Mouse (Mus musculus): Measurements from ENCODE around the gene Ankrd12. TPM values are rescaled to one million over a fixed set of nuclear protein-coding genes. Genes with fewer than 3 reads are reported as not detected.

Ankrd12 gene
- total and polyA plus RNA-seq, 3 experiments = 9.6 to 13.3 TPM; not detected in 1

DNA sequence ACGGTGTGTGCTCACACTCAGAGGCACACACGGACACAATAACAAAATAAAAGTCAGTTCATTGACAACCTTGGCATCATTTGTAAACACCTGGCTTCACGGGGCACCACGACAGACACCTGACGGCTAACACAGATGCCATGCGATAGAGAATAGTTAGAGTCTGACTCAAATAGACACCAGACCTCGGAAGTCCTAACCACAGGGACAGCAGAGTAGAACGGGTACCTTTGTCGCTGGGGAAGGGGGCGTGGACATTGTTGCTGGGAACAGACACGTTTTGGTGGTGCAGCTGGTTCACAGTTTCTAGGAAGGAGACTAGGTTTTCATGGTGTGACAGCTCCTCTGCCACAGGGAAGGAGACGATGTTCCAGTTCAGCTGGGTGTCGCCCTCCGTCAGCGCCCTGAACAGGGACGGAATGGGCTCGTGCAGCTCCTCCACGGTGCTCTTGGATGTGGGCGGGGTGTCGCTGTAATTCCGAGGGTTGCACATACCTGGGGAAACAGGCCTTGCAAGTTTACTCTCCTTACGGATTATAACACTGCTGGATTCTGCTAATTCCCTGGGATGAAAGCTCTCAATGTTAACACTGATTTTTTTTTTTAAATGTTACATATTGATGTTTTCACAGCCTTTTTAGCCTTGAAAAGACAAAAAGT, 147.4 kb downstream of the Ankrd12 start:
- Histone ChIP-seq H3K4me1 (ENCODE audit: control insufficient read depth in 1 of 2, insufficient read depth in 2 of 2, low read length in 2 of 2) (no peaks in the 10 kb centered on the region), H3K79me2 (ENCODE audit: control insufficient read depth, insufficient read depth, low read length, poor library complexity) (no peaks in the 10 kb centered on the region), H3K9ac (ENCODE audit: control insufficient read depth, low read depth, low read length, poor library complexity, severe bottlenecking) (no peak overlapping the region), H3K27me3 (ENCODE audit: control insufficient read depth in 1 of 2, insufficient read depth in 2 of 2, low read length in 2 of 2) (no peaks in the 10 kb centered on the region), H3K9me3 (replicated peaks; ENCODE audit: insufficient read depth, low read length) (no peaks in the 10 kb centered on the region), H3K4me3 (ENCODE audit: control insufficient read depth in 1 of 2, insufficient read depth in 1 of 2, low read depth in 2 of 2, low read length in 2 of 2) (no peak overlapping the region), H3K36me3 (ENCODE audit: control insufficient read depth in 1 of 2, insufficient read depth in 2 of 2, low read length in 2 of 2) (peaks cover 0 to 4% of the 10 kb centered on the region in 2 experiments; a peak in 1 of 4 replicates), H3K27ac (ENCODE audit: control insufficient read depth, low read depth, low read length) (no peak overlapping the region)
- DNase-seq (ENCODE audit: low read depth, low spot score) = no peak
- no peak for TF ChIP-seq MAX (IDR thresholded peaks at IDR 0.05; ENCODE audit: low read length)

DNA sequence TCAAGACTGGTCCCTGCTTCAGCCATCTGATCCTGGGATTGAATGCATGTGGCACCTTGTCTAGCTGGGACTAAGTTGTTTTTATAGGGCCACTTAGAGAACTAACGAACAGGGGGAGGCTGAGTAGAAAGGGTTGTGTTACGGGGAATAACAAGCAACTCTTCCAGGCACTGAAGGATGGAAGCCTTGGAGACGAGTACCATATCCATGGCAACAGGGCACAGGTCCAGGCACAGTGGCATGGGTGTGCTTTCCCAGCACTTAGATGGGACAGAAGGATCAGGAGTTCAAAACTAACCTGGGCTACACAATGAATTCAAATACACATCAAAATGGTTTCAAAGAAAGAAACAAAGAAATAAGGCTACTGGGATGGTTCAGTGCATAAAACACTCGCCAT, 149.8 kb downstream of the Ankrd12 start:
- no peak overlapping the region for H3K27ac ChIP-seq (ENCODE audit: control insufficient read depth, low read depth, low read length)

DNA sequence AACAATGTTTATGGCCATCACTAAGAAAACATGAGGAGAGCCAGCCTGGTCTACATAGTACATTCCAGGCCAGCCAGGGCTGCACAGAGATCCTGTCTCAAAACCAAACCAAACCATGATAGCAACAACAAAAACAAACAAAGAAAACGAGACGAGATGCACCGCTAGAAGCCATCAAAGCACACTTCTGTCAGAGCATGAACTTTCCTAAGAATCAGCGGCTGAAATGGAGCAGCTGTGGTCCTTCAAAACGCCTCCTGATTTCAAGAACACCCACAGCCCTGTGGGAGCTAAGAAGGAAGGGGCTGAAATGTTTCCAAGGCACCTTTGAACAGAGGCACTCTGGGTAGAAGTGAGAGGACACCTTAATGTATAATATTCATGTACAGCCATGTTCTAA, 152.7 kb downstream of the Ankrd12 start:
- TF ChIP-seq USF1 (IDR thresholded peaks at IDR 0.05; ENCODE audit: low read depth, low read length) = no peak
- no peak for TF ChIP-seq UBTF (IDR thresholded peaks at IDR 0.05; ENCODE audit: borderline replicate concordance, insufficient read depth, low read depth, low read length)
- no peak for TF ChIP-seq MAFK (IDR thresholded peaks at IDR 0.05; ENCODE audit: borderline replicate concordance, low read depth, low read length)
- TF ChIP-seq ZKSCAN1 (IDR thresholded peaks at IDR 0.05; ENCODE audit: low read depth, low read length) = no peak
- TF ChIP-seq GABPA (IDR thresholded peaks at IDR 0.05; ENCODE audit: low read depth, low read length) = no peak
- TF ChIP-seq MYB (IDR thresholded peaks at IDR 0.05; ENCODE audit: low read depth, low read length) = no peak
- TF ChIP-seq MAX (IDR thresholded peaks at IDR 0.05; ENCODE audit: low read length) = no peak
- no peak for TF ChIP-seq KAT2A (conservative IDR thresholded peaks at IDR 0.05; ENCODE audit: low read depth, low read length)
- no peak for TF ChIP-seq TAL1 (IDR thresholded peaks at IDR 0.05; ENCODE audit: low read length)
- no peak for TF ChIP-seq ETS1 (IDR thresholded peaks at IDR 0.05; ENCODE audit: low read depth, low read length)
- no peak overlapping the region for H3K4me3 ChIP-seq (ENCODE audit: control insufficient read depth in 1 of 2, insufficient read depth in 1 of 2, low read depth in 2 of 2, low read length in 2 of 2)
- H3K9ac ChIP-seq (ENCODE audit: control insufficient read depth, low read depth, low read length, poor library complexity, severe bottlenecking) = no peak overlapping the region
- H3K27me3 ChIP-seq (ENCODE audit: control insufficient read depth in 1 of 2, insufficient read depth in 2 of 2, low read length in 2 of 2) = no peaks in the 10 kb centered on the region
- H3K4me1 ChIP-seq (ENCODE audit: control insufficient read depth in 1 of 2, insufficient read depth in 2 of 2, low read length in 2 of 2) = peaks cover 0 to 8% of the 10 kb centered on the region in 2 experiments; a peak in 3 of 4 replicates
- no peaks in the 10 kb centered on the region for H3K79me2 ChIP-seq (ENCODE audit: control insufficient read depth, insufficient read depth, low read length, poor library complexity)
- DNase-seq (ENCODE audit: low read depth, low spot score) = no peak
- H3K27ac ChIP-seq (ENCODE audit: control insufficient read depth, low read depth, low read length) = no peak overlapping the region
- H3K36me3 ChIP-seq (ENCODE audit: control insufficient read depth in 1 of 2, insufficient read depth in 2 of 2, low read length in 2 of 2) = peaks cover 5 to 9% of the 10 kb centered on the region in 2 experiments; a peak in 3 of 4 replicates
- no peaks in the 10 kb centered on the region for H3K9me3 ChIP-seq (replicated peaks; ENCODE audit: insufficient read depth, low read length)

More for the DNA sequence above, 149.8 kb downstream of the Ankrd12 start:
- DNase-seq (ENCODE audit: low read depth, low spot score) = no peak
- Histone ChIP-seq H3K4me1 (ENCODE audit: control insufficient read depth in 1 of 2, insufficient read depth in 2 of 2, low read length in 2 of 2) (no peaks in the 10 kb centered on the region), H3K27me3 (ENCODE audit: control insufficient read depth in 1 of 2, insufficient read depth in 2 of 2, low read length in 2 of 2) (no peaks in the 10 kb centered on the region), H3K9ac (ENCODE audit: control insufficient read depth, low read depth, low read length, poor library complexity, severe bottlenecking) (no peak overlapping the region), H3K9me3 (replicated peaks; ENCODE audit: insufficient read depth, low read length) (no peaks in the 10 kb centered on the region), H3K4me3 (ENCODE audit: control insufficient read depth in 1 of 2, insufficient read depth in 1 of 2, low read depth in 2 of 2, low read length in 2 of 2) (no peak overlapping the region), H3K79me2 (ENCODE audit: control insufficient read depth, insufficient read depth, low read length, poor library complexity) (no peaks in the 10 kb centered on the region), H3K36me3 (ENCODE audit: control insufficient read depth in 1 of 2, insufficient read depth in 2 of 2, low read length in 2 of 2) (peaks cover 0 to 5% of the 10 kb centered on the region in 2 experiments; a peak in 1 of 4 replicates)
- no peak for TF ChIP-seq POLR2A (IDR thresholded peaks at IDR 0.05; ENCODE audit: control insufficient read depth in 1 of 2, insufficient read depth in 1 of 2, low read depth in 1 of 2, low read length in 2 of 2, poor library complexity in 1 of 2)
- TF ChIP-seq CTCF (IDR thresholded peaks at IDR 0.05 in 2 of 3, conservative IDR thresholded peaks at IDR 0.05 in 1 of 3; ENCODE audit: control insufficient read depth in 1 of 3, insufficient read depth in 1 of 3, low read depth in 2 of 3, low read length in 3 of 3, poor library complexity in 1 of 3, severe bottlenecking in 1 of 3) = no peak
- no peak for TF ChIP-seq NELFE (IDR thresholded peaks at IDR 0.05; ENCODE audit: low read depth, low read length)
- TF ChIP-seq USF2 (IDR thresholded peaks at IDR 0.05; ENCODE audit: borderline replicate concordance in 1 of 2, insufficient read depth in 1 of 2, low read depth in 1 of 2, low read length in 2 of 2) = no peak
- no peak for TF ChIP-seq JUND (IDR thresholded peaks at IDR 0.05; ENCODE audit: low read depth, low read length)
- no peak for TF ChIP-seq GABPA (IDR thresholded peaks at IDR 0.05; ENCODE audit: low read depth, low read length)
- no peak for TF ChIP-seq EP300 (IDR thresholded peaks at IDR 0.05; ENCODE audit: low read depth in 1 of 2, low read length in 2 of 2)
